Mouse (Mus musculus) midbrain, postnatal 0 days (tissue): ENCODE results near the gene Zdhhc1. TPM values are rescaled to one million over a fixed set of nuclear protein-coding genes. Genes with fewer than 3 reads are reported as not detected.

Source experiments
- ATAC-seq: fragments of 200-750 bp; cut with Nextera tagmentation; 2 replicates; pipeline ENCODE4 v1.8.0; 2017; ENCODE audit warnings: moderate number of reproducible peaks, mild to moderate bottlenecking, moderate TSS enrichment, moderate library complexity; ENCODE audit not compliant: low FRiP score
- DNase-seq: peaks from one replicate; pipeline ENCODE4 v3.0.0-alpha.2; 2015; ENCODE audit warnings: low spot score
- H3K27ac ChIP-seq: fragments of 300-500 bp; sonication (generic); 2 replicates; pipeline ENCODE4 v1.5.1; 2014; ENCODE audit warnings: low read depth, mild to moderate bottlenecking, low read length, mixed read lengths
- H3K27me3 ChIP-seq: fragments of 300-500 bp; sonication (generic); 2 replicates; pipeline ENCODE4 v1.6.1; 2014; ENCODE audit warnings: low read length, control low read depth, mixed read lengths; ENCODE audit not compliant: insufficient read depth
- H3K36me3 ChIP-seq: fragments of 300-500 bp; sonication (generic); 2 replicates; pipeline ENCODE4 v1.6.1; 2014; ENCODE audit warnings: low read length, control low read depth, mixed read lengths; ENCODE audit not compliant: insufficient read depth
- H3K4me1 ChIP-seq: fragments of 300-500 bp; sonication (generic); 2 replicates; pipeline ENCODE4 v1.6.1; 2014; ENCODE audit warnings: mild to moderate bottlenecking, control low read depth, antibody characterized with exemption, low read length, mixed read lengths; ENCODE audit not compliant: insufficient read depth
- H3K4me2 ChIP-seq: fragments of 300-500 bp; sonication (generic); 2 replicates; pipeline ENCODE4 v1.6.1; 2014; ENCODE audit warnings: low read depth, mild to moderate bottlenecking, low read length, mixed read lengths; ENCODE audit not compliant: poor library complexity, severe bottlenecking
- H3K4me3 ChIP-seq: fragments of 300-500 bp; sonication (generic); 2 replicates; pipeline ENCODE4 v1.5.1; 2014; ENCODE audit warnings: low read depth, mild to moderate bottlenecking, low read length, moderate library complexity
- H3K9ac ChIP-seq: fragments of 300-500 bp; sonication (generic); replicated peaks from 2 replicates; pipeline ENCODE4 v1.6.1; 2014; ENCODE audit warnings: mild to moderate bottlenecking, low read length, moderate library complexity, mixed read lengths; ENCODE audit not compliant: poor library complexity, severe bottlenecking
- H3K9me3 ChIP-seq: fragments of 300-500 bp; sonication (generic); 2 replicates; pipeline ENCODE4 v1.6.1; 2016; ENCODE audit warnings: low read length, control low read depth
- CTCF ChIP-seq: IDR thresholded peaks from 2 replicates; pipeline ENCODE4 v1.5.1; 2016; ENCODE audit warnings: antibody characterized with exemption, mild to moderate bottlenecking
- WGBS: fragments of 180-500 bp; shearing (Covaris S2); extraction: QIAGEN DNeasy Blood & Tissue Kit; methylation state at CpG from one replicate; pipeline ENCODE4 v1.1.7; 2014; 5-methylcytosine and 5-hydroxymethylcytosine counted together
- polyA plus RNA-seq: library from polyadenylated mRNA; unstranded; fragments of >200 nt; fragmentation: Nextera tagmentation; extraction: Ambion mirVana; gene quantifications from 2 replicates; pipeline ENCODE4 v1.2.1, GENCODE M21; 2015
- total RNA-seq: library from RNA; depleted of rRNA; stranded (reverse); fragments of >200 nt; gene quantifications from 2 replicates; pipeline ENCODE4 v1.2.3, GENCODE M21; 2014

Zdhhc1 gene
- total and polyA plus RNA-seq, 2 experiments from 2014 or later, result 27.9 to 47.2 TPM

- ATAC-seq (0 out of 2 replicates have a peak, but pooled peaks have one; percentile 7), DNase-seq (no peak)
- Histone ChIP-seq H3K4me3 (no peak overlapping the region), H3K4me2 (no peak overlapping the region), H3K9me3 (no peaks in the 10 kb centered on the region), H3K27ac (no peak overlapping the region), H3K27me3 (no peaks in the 10 kb centered on the region), H3K4me1 (0 out of 2 replicates have a peak, but pooled peaks cover 6% of the 10 kb centered on the region), H3K36me3 (no peaks in the 10 kb centered on the region), H3K9ac (no peak overlapping the region)
- WGBS, result 59% methylated on average over 5 of the region's 5 CpGs
- no peak for TF ChIP-seq CTCF
Observed at GRCm38 (mm10) chr8:105454088-105454487, 42.6 kb downstream of the Zdhhc1 start.

GRCm38 (mm10) chr8:105453296-105453695, 43.4 kb downstream of the Zdhhc1 start:
- Histone ChIP-seq H3K9ac (no peak overlapping the region), H3K4me2 (no peak overlapping the region), H3K9me3 (no peaks in the 10 kb centered on the region), H3K27ac (no peak overlapping the region), H3K4me3 (no peak overlapping the region), H3K36me3 (no peaks in the 10 kb centered on the region), H3K4me1 (0 out of 2 replicates have a peak, but pooled peaks cover 6% of the 10 kb centered on the region), H3K27me3 (no peaks in the 10 kb centered on the region)
- DNase-seq, result no peak
- peak; percentile 36; the same call in 1 of the 2 replicates for TF ChIP-seq CTCF
- 74% methylated on average over 5 of the region's 5 CpGs for WGBS
- ATAC-seq, result no peak

- ATAC-seq (no peak), DNase-seq (no peak)
- TF ChIP-seq CTCF, result no peak
- H3K4me1 ChIP-seq, result 0 out of 2 replicates have a peak, but pooled peaks cover 6% of the 10 kb centered on the region
- no peak overlapping the region for H3K4me2 ChIP-seq
- no peak overlapping the region for H3K9ac ChIP-seq
- H3K27me3 ChIP-seq, result no peaks in the 10 kb centered on the region
- no peaks in the 10 kb centered on the region for H3K9me3 ChIP-seq
- H3K36me3 ChIP-seq, result no peaks in the 10 kb centered on the region
- WGBS, result 56% methylated on average over 15 of the region's 15 CpGs
- H3K27ac ChIP-seq, result no peak overlapping the region
- no peak overlapping the region for H3K4me3 ChIP-seq
Observed at GRCm38 (mm10) chr8:105451903-105452603, 44.6 kb downstream of the Zdhhc1 start.

- TF ChIP-seq CTCF, result no peak
- Histone ChIP-seq H3K27ac (no peak overlapping the region), H3K4me1 (0 out of 2 replicates have a peak, but pooled peaks cover 8% of the 10 kb centered on the region), H3K4me3 (no peak overlapping the region), H3K9ac (no peak overlapping the region), H3K27me3 (no peaks in the 10 kb centered on the region), H3K9me3 (no peaks in the 10 kb centered on the region), H3K36me3 (no peaks in the 10 kb centered on the region), H3K4me2 (no peak overlapping the region)
- ATAC-seq (no peak), DNase-seq (no peak)
- WGBS, result 39% methylated on average over 1 of the region's 1 CpGs
Observed at GRCm38 (mm10) chr8:105450977-105451376, 45.7 kb downstream of the Zdhhc1 start.

GRCm38 (mm10) chr8:105448596-105448995, 48.1 kb downstream of the Zdhhc1 start:
- ATAC-seq (no peak), DNase-seq (no peak)
- no peak overlapping the region for H3K27ac ChIP-seq
- no peaks in the 10 kb centered on the region for H3K9me3 ChIP-seq
- H3K4me1 ChIP-seq, result peaks cover 16% of the 10 kb centered on the region
- no peak overlapping the region for H3K4me2 ChIP-seq
- H3K9ac ChIP-seq, result no peak overlapping the region
- no peaks in the 10 kb centered on the region for H3K36me3 ChIP-seq
- no peak overlapping the region for H3K4me3 ChIP-seq
- TF ChIP-seq CTCF, result no peak
- WGBS, result 85% methylated on average over 5 of the region's 5 CpGs
- H3K27me3 ChIP-seq, result no peaks in the 10 kb centered on the region

GRCm38 (mm10) chr8:105448188-105448587, 48.5 kb downstream of the Zdhhc1 start:
- TF ChIP-seq CTCF, result no peak
- H3K36me3 ChIP-seq, result no peaks in the 10 kb centered on the region
- no peak overlapping the region for H3K9ac ChIP-seq
- H3K4me3 ChIP-seq, result no peak overlapping the region
- no peaks in the 10 kb centered on the region for H3K9me3 ChIP-seq
- 91% methylated on average over 3 of the region's 3 CpGs for WGBS
- DNase-seq (no peak), ATAC-seq (no peak)
- H3K4me2 ChIP-seq, result no peak overlapping the region
- H3K4me1 ChIP-seq, result peaks cover 16% of the 10 kb centered on the region
- no peaks in the 10 kb centered on the region for H3K27me3 ChIP-seq
- H3K27ac ChIP-seq, result no peak overlapping the region
